Mouse (Mus musculus) heart, postnatal 0 days (tissue): ENCODE data around the gene Mnat1. TPM values are rescaled to one million over a fixed set of nuclear protein-coding genes. Genes with fewer than 3 reads are reported as not detected.

Experiments
- ATAC-seq: fragments of 200-750 bp; cut with Nextera tagmentation; 2 replicates; pipeline ENCODE4 v1.8.0; 2017; ENCODE audit warnings: low read depth, moderate number of reproducible peaks, moderate library complexity; ENCODE audit not compliant: insufficient read depth
- DNase-seq: peaks from one replicate; pipeline ENCODE4 v3.0.0-alpha.2; 2016; ENCODE audit warnings: low spot score
- H3K27ac ChIP-seq: fragments of 300-500 bp; sonication (generic); 2 replicates; pipeline ENCODE4 v1.5.1; 2014; ENCODE audit warnings: low read depth, mild to moderate bottlenecking
- H3K27me3 ChIP-seq: fragments of 300-500 bp; sonication (generic); 2 replicates; pipeline ENCODE4 v1.6.1; 2014; ENCODE audit warnings: low read length, mixed read lengths; ENCODE audit not compliant: control insufficient read depth, insufficient read depth
- H3K36me3 ChIP-seq: fragments of 300-500 bp; sonication (generic); replicated peaks from 2 replicates; pipeline ENCODE4 v1.6.1; 2014; ENCODE audit warnings: low read length, mixed read lengths; ENCODE audit not compliant: control insufficient read depth, insufficient read depth
- H3K4me1 ChIP-seq: fragments of 300-500 bp; sonication (generic); 2 replicates; pipeline ENCODE4 v1.6.1; 2014; ENCODE audit warnings: antibody characterized with exemption; ENCODE audit not compliant: control insufficient read depth, insufficient read depth
- H3K4me2 ChIP-seq: fragments of 300-500 bp; sonication (generic); 2 replicates; pipeline ENCODE4 v1.6.1; 2014; ENCODE audit warnings: low read depth, mild to moderate bottlenecking, low read length, moderate library complexity
- H3K4me3 ChIP-seq: fragments of 300-500 bp; sonication (generic); 2 replicates; pipeline ENCODE4 v1.5.1; 2014; ENCODE audit warnings: low read depth, low read length
- H3K9ac ChIP-seq: fragments of 300-500 bp; sonication (generic); replicated peaks from 2 replicates; pipeline ENCODE4 v1.6.1; 2014; ENCODE audit warnings: low read depth, low read length, mixed read lengths
- H3K9me3 ChIP-seq: fragments of 300-500 bp; sonication (generic); replicated peaks from 2 replicates; pipeline ENCODE4 v1.6.1; 2016; ENCODE audit warnings: low read length; ENCODE audit not compliant: control insufficient read depth
- CTCF ChIP-seq: IDR thresholded peaks from 2 replicates; pipeline ENCODE4 v1.5.1; 2016; ENCODE audit warnings: antibody characterized with exemption, control low read depth, low read depth
- EP300 ChIP-seq: IDR thresholded peaks from 2 replicates; pipeline ENCODE4 v1.6.1; 2016; ENCODE audit warnings: antibody characterized with exemption, low read depth
- WGBS: fragments of 180-500 bp; shearing (Covaris S2); extraction: QIAGEN DNeasy Blood & Tissue Kit; methylation state at CpG from one replicate; pipeline ENCODE4 v1.1.7; 2014; 5-methylcytosine and 5-hydroxymethylcytosine counted together
- polyA plus RNA-seq: library from polyadenylated mRNA; unstranded; fragments of >200 nt; fragmentation: Nextera tagmentation; extraction: Ambion mirVana; gene quantifications from 2 replicates; pipeline ENCODE4 v1.2.1, GENCODE M21; 2015
- total RNA-seq: library from RNA; depleted of rRNA; stranded (reverse); fragments of >200 nt; gene quantifications from 2 replicates; pipeline ENCODE4 v1.2.3, GENCODE M21; 2014; ENCODE audit warnings: low replicate concordance

The Mnat1 gene
- total and polyA plus RNA-seq, 2 experiments from 2014 or later, result 11.1 to 20.7 TPM

GRCm38 (mm10) chr12:73098593-73098992, 24.9 kb upstream of the Mnat1 start:
- H3K9ac ChIP-seq, result no peak overlapping the region
- no peak overlapping the region for H3K4me3 ChIP-seq
- no peaks in the 10 kb centered on the region for H3K27me3 ChIP-seq
- 45% methylated on average over 4 of the region's 4 CpGs for WGBS
- TF ChIP-seq EP300, result no peak
- no peak for TF ChIP-seq CTCF
- H3K4me1 ChIP-seq, result no peaks in the 10 kb centered on the region
- H3K27ac ChIP-seq, result no peak overlapping the region
- no peaks in the 10 kb centered on the region for H3K9me3 ChIP-seq
- H3K36me3 ChIP-seq, result peaks cover 7% of the 10 kb centered on the region
- H3K4me2 ChIP-seq, result no peak overlapping the region
- DNase-seq, result peak; percentile 33
- ATAC-seq, result peak; percentile 51

DNA sequence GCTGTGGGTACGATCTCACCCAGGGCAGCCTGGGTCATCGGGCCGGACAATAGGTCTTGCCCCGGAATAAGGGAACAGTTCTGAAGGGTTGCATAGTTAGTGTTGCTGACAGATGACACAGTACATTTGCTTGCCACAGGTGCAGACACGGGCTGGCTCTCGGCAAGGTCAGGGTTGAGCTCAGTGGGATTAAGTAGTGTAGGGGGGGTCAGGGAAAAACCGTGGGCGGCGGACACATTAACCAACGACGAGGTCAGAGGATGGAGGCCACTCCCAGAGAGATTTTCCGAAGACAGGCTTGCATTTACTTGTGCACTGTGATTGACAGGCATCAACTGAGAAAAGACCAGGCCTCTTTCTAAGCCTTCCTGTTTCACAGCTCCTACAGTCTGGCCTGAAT, 19.8 kb upstream of the Mnat1 start:
- 79% methylated on average over 12 of the region's 12 CpGs for WGBS
- no peak overlapping the region for H3K4me3 ChIP-seq
- no peaks in the 10 kb centered on the region for H3K27me3 ChIP-seq
- H3K36me3 ChIP-seq, result peaks cover 9% of the 10 kb centered on the region
- DNase-seq (no peak), ATAC-seq (no peak)
- no peaks in the 10 kb centered on the region for H3K4me1 ChIP-seq
- H3K27ac ChIP-seq, result no peak overlapping the region
- H3K9me3 ChIP-seq, result no peaks in the 10 kb centered on the region
- TF ChIP-seq EP300 (no peak), CTCF (no peak)
- H3K9ac ChIP-seq, result no peak overlapping the region
- no peak overlapping the region for H3K4me2 ChIP-seq

- Histone ChIP-seq H3K9me3 (no peaks in the 10 kb centered on the region), H3K36me3 (peaks cover 14% of the 10 kb centered on the region), H3K4me1 (peaks cover 15% of the 10 kb centered on the region; the same call in 1 of the 2 replicates), H3K27me3 (no peaks in the 10 kb centered on the region), H3K27ac (no peak overlapping the region), H3K4me2 (no peak overlapping the region), H3K9ac (no peak overlapping the region), H3K4me3 (no peak overlapping the region)
- DNase-seq (no peak), ATAC-seq (no peak)
- TF ChIP-seq CTCF (no peak), EP300 (no peak)
- WGBS, result 68% methylated on average over 2 of the region's 2 CpGs
These were observed 15.7 kb upstream of the Mnat1 start for GRCm38 (mm10) chr12:73107821-73108220.

GRCm38 (mm10) chr12:73110431-73111111, 12.9 kb upstream of the Mnat1 start:
- peak overlapping the region; percentile 90 for H3K4me3 ChIP-seq
- H3K27ac ChIP-seq, result no peak overlapping the region
- H3K36me3 ChIP-seq, result peaks cover 5% of the 10 kb centered on the region; the same call in 1 of the 2 replicates
- no peak overlapping the region for H3K9ac ChIP-seq
- no peaks in the 10 kb centered on the region for H3K9me3 ChIP-seq
- WGBS, result 28% methylated on average over 23 of the region's 23 CpGs
- DNase-seq (no peak), ATAC-seq (no peak)
- TF ChIP-seq EP300, result no peak
- no peak for TF ChIP-seq CTCF
- H3K27me3 ChIP-seq, result no peaks in the 10 kb centered on the region
- peaks cover 15% of the 10 kb centered on the region; the same call in 1 of the 2 replicates for H3K4me1 ChIP-seq
- H3K4me2 ChIP-seq, result peak overlapping the region; percentile 99

- H3K4me3 ChIP-seq, result peak overlapping the region; percentile 90
- peak overlapping the region; percentile 99 for H3K4me2 ChIP-seq
- 1% methylated on average over 43 of the region's 44 CpGs for WGBS
- ATAC-seq (peak; percentile 31), DNase-seq (peak; percentile 44)
- TF ChIP-seq EP300 (no peak), CTCF (no peak)
- H3K9ac ChIP-seq, result peak overlapping the region; percentile 69
- peaks cover 15% of the 10 kb centered on the region; the same call in 1 of the 2 replicates for H3K4me1 ChIP-seq
- peaks cover 5% of the 10 kb centered on the region; the same call in 1 of the 2 replicates for H3K36me3 ChIP-seq
- no peaks in the 10 kb centered on the region for H3K9me3 ChIP-seq
- H3K27ac ChIP-seq, result no peak overlapping the region
- H3K27me3 ChIP-seq, result no peaks in the 10 kb centered on the region
These were observed 11.8 kb upstream of the Mnat1 start for GRCm38 (mm10) chr12:73111561-73112325.
